Mouse (Mus musculus) forebrain, embryonic 12.5 days (tissue): ENCODE data around the gene Utrn. TPM values are rescaled to one million over a fixed set of nuclear protein-coding genes. Genes with fewer than 3 reads are reported as not detected.

Source experiments
- ATAC-seq: fragments of 200-750 bp; cut with Nextera tagmentation; 2 replicates; pipeline ENCODE4 v1.8.0; 2017; ENCODE audit warnings: moderate TSS enrichment; ENCODE audit not compliant: low FRiP score
- H3K27ac ChIP-seq: fragments of 300-500 bp; sonication (generic); 2 replicates; pipeline ENCODE4 v1.5.1; 2016; ENCODE audit warnings: mild to moderate bottlenecking
- H3K27me3 ChIP-seq: fragments of 300-500 bp; sonication (generic); 2 replicates; pipeline ENCODE4 v1.6.1; 2016; ENCODE audit warnings: mild to moderate bottlenecking
- H3K36me3 ChIP-seq: fragments of 300-500 bp; sonication (generic); replicated peaks from 2 replicates; pipeline ENCODE4 v1.6.1; 2016; ENCODE audit warnings: mild to moderate bottlenecking
- H3K4me1 ChIP-seq: fragments of 300-500 bp; sonication (generic); 2 replicates; pipeline ENCODE4 v1.6.1; 2016
- H3K4me2 ChIP-seq: fragments of 300-500 bp; sonication (generic); 2 replicates; pipeline ENCODE4 v1.6.1; 2016; ENCODE audit warnings: mild to moderate bottlenecking, moderate library complexity
- H3K4me3 ChIP-seq: fragments of 300-500 bp; sonication (generic); replicated peaks from 2 replicates; pipeline ENCODE4 v1.5.1; 2016; ENCODE audit warnings: mild to moderate bottlenecking
- H3K9ac ChIP-seq: fragments of 300-500 bp; sonication (generic); 2 replicates; pipeline ENCODE4 v1.6.1; 2016; ENCODE audit warnings: mild to moderate bottlenecking
- H3K9me3 ChIP-seq: fragments of 300-500 bp; sonication (generic); 2 replicates; pipeline ENCODE4 v1.6.1; 2016
- WGBS: fragments of 180-500 bp; shearing (Covaris S2); methylation state at CpG from one replicate; pipeline ENCODE4 v1.1.7; 2016; 5-methylcytosine and 5-hydroxymethylcytosine counted together
- polyA plus RNA-seq: library from polyadenylated mRNA; unstranded; fragments of >200 nt; fragmentation: Nextera tagmentation; extraction: Ambion mirVana; gene quantifications from 2 replicates; pipeline ENCODE4 v1.2.1, GENCODE M21; 2016

The Utrn gene
- polyA plus RNA-seq, 1 experiment from 2014 or later: 34.3 TPM

- Histone ChIP-seq H3K4me1 (peaks cover 42% of the 10 kb centered on the region), H3K36me3 (no peaks in the 10 kb centered on the region), H3K9me3 (no peaks in the 10 kb centered on the region), H3K27me3 (peaks cover 10% of the 10 kb centered on the region), H3K27ac (no peak overlapping the region), H3K4me2 (no peak overlapping the region), H3K9ac (no peak overlapping the region), H3K4me3 (no peak overlapping the region)
- no peak for ATAC-seq
- 38% methylated on average over 1 of the region's 1 CpGs for WGBS
These were observed 319.1 kb downstream of the Utrn start for GRCm38 (mm10) chr10:12549945-12550540.

- no peaks in the 10 kb centered on the region for H3K9me3 ChIP-seq
- WGBS: 17% methylated on average over 5 of the region's 5 CpGs
- peaks cover 40% of the 10 kb centered on the region for H3K4me1 ChIP-seq
- H3K27ac ChIP-seq: no peak overlapping the region
- H3K9ac ChIP-seq: no peak overlapping the region
- peaks cover 10% of the 10 kb centered on the region for H3K27me3 ChIP-seq
- no peak overlapping the region for H3K4me3 ChIP-seq
- ATAC-seq: no peak
- peak overlapping the region; percentile 60 for H3K4me2 ChIP-seq
- H3K36me3 ChIP-seq: no peaks in the 10 kb centered on the region
These were observed 319.9 kb downstream of the Utrn start for GRCm38 (mm10) chr10:12549261-12549660.

DNA sequence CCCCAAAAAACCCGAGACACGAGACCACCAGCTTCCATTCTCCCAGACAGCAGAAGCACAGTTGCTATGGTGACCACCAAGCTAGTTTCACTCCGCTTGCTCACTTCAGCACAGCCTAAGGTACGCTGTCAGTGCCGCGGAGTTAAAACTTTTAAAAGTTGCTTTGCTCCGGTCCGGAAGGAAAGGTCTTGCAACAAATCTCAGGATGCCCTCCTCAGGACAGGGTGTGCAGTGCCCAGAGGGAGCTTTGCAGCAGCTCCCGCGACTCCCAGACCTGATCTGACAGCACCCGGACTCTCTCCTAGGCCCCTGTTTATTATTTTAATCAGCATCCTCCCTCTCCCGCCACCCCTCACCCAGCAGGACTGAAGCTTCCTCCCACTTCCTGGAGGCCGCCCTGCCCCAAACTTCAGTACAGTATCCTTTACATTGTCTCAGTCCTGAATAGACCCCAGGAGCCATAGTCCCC lies 320.5 kb downstream of the Utrn start:
- Histone ChIP-seq H3K4me3 (peak overlapping the region; percentile 33), H3K4me1 (peaks cover 36% of the 10 kb centered on the region), H3K9me3 (no peaks in the 10 kb centered on the region), H3K4me2 (peak overlapping the region; percentile 60), H3K27ac (no peak overlapping the region), H3K36me3 (no peaks in the 10 kb centered on the region), H3K27me3 (peaks cover 10% of the 10 kb centered on the region), H3K9ac (peak overlapping the region; percentile 42; the same call in 1 of the 2 replicates)
- WGBS: under 1% methylated on average over 12 of the region's 13 CpGs
- peak; percentile 75 for ATAC-seq

DNA sequence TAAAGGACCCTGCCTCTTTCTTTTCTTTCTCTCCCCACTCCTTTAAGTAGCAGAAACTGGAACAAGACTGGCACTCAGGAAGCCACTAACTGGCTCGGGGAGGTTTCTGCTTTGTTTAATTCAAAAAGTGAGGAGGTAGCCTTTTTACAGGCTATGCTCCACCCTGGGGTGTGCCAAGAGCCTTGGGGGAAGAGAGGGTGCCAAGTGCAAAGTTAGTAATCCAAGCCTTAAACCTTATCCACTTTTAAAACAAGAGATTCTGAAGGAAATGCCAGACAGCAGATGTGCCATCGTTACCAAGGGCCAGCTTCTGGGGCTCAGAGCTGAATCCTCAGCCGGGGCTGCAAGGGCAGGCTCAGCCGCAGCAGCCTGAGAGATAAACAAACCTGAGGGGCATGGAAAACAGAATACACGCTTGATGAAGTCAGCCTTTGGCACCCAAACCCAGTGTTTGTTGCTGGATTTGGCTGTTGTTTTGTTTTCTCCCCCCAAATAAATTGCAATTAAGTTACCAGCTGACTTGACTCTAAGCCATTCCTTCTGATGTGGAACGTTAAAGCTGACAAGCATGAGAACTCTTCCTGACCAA lies 322.0 kb downstream of the Utrn start:
- Histone ChIP-seq H3K27ac (no peak overlapping the region), H3K4me2 (peak overlapping the region; percentile 15; the same call in 1 of the 2 replicates), H3K9me3 (no peaks in the 10 kb centered on the region), H3K27me3 (peaks cover 10% of the 10 kb centered on the region), H3K9ac (no peak overlapping the region), H3K36me3 (no peaks in the 10 kb centered on the region), H3K4me3 (no peak overlapping the region), H3K4me1 (peaks cover 25% of the 10 kb centered on the region)
- no peak for ATAC-seq
- WGBS: 35% methylated on average over 6 of the region's 6 CpGs

DNA sequence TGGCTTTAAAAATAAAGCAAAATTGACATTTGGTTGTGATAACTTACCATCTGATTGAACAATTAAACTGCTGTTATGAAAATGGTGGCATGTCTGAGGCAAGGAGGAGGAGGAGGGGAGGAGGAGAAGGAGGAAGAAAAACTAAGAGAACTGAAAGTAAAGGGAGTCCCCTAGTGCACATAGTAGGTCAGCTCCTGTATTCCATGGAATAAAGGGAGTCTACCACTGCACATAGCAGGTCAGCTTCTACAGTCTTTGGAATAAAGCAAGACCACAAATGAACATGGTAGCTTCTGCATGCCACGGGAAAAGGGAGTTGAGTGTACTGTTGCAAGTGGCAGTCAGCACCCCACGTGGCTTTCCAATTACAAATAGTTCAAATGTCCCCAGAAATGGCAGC lies 323.7 kb downstream of the Utrn start:
- Histone ChIP-seq H3K27me3 (peaks cover 6% of the 10 kb centered on the region), H3K9me3 (no peaks in the 10 kb centered on the region), H3K4me1 (peaks cover 20% of the 10 kb centered on the region), H3K4me2 (no peak overlapping the region), H3K27ac (no peak overlapping the region), H3K9ac (no peak overlapping the region), H3K36me3 (no peaks in the 10 kb centered on the region), H3K4me3 (no peak overlapping the region)
- 79% methylated on average over 2 of the region's 2 CpGs for WGBS
- no peak for ATAC-seq

- Histone ChIP-seq H3K4me3 (no peak overlapping the region), H3K36me3 (no peaks in the 10 kb centered on the region), H3K4me2 (no peak overlapping the region), H3K27ac (no peak overlapping the region), H3K9ac (no peak overlapping the region), H3K9me3 (no peaks in the 10 kb centered on the region), H3K4me1 (no peaks in the 10 kb centered on the region), H3K27me3 (no peaks in the 10 kb centered on the region)
- ATAC-seq: no peak
- 78% methylated on average over 1 of the region's 1 CpGs for WGBS
These were observed 327.4 kb downstream of the Utrn start for GRCm38 (mm10) chr10:12541757-12542156.

GRCm38 (mm10) chr10:12535272-12535671 lies 333.9 kb downstream of the Utrn start:
- Histone ChIP-seq H3K27ac (no peak overlapping the region), H3K4me3 (no peak overlapping the region), H3K9me3 (no peaks in the 10 kb centered on the region), H3K27me3 (no peaks in the 10 kb centered on the region), H3K9ac (no peak overlapping the region), H3K4me2 (no peak overlapping the region), H3K4me1 (no peaks in the 10 kb centered on the region), H3K36me3 (no peaks in the 10 kb centered on the region)
- WGBS: 88% methylated on average over 1 of the region's 1 CpGs
- no peak for ATAC-seq

GRCm38 (mm10) chr10:12534801-12535200 lies 334.4 kb downstream of the Utrn start:
- H3K4me1 ChIP-seq: no peaks in the 10 kb centered on the region
- H3K9me3 ChIP-seq: no peaks in the 10 kb centered on the region
- no peak for ATAC-seq
- H3K9ac ChIP-seq: no peak overlapping the region
- H3K4me2 ChIP-seq: no peak overlapping the region
- H3K4me3 ChIP-seq: no peak overlapping the region
- H3K27ac ChIP-seq: no peak overlapping the region
- no peaks in the 10 kb centered on the region for H3K27me3 ChIP-seq
- WGBS: 73% methylated on average over 3 of the region's 3 CpGs
- no peaks in the 10 kb centered on the region for H3K36me3 ChIP-seq

DNA sequence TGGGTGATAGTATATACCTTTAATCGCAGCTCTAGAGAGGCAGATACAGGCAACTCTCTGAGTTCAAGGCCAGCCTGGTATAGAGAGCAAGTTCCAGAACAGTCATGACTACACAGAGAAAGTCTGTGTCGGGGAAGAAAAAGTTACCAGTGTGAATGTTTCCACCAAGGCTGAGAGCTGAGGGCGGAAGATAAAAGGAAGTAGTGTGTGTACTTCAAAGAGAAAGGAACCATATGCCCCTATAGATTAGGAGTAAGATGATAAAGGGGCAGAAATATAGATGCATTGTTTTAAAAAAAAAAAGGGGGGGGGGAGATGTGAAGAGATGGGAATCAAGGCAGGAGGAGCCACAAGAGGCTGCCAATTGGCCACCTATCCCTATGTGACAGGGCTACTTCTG lies 334.9 kb downstream of the Utrn start:
- Histone ChIP-seq H3K4me1 (no peaks in the 10 kb centered on the region), H3K4me2 (no peak overlapping the region), H3K36me3 (no peaks in the 10 kb centered on the region), H3K9ac (no peak overlapping the region), H3K27me3 (no peaks in the 10 kb centered on the region), H3K27ac (no peak overlapping the region), H3K9me3 (no peaks in the 10 kb centered on the region), H3K4me3 (no peak overlapping the region)
- WGBS: 93% methylated on average over 3 of the region's 3 CpGs
- no peak for ATAC-seq

DNA sequence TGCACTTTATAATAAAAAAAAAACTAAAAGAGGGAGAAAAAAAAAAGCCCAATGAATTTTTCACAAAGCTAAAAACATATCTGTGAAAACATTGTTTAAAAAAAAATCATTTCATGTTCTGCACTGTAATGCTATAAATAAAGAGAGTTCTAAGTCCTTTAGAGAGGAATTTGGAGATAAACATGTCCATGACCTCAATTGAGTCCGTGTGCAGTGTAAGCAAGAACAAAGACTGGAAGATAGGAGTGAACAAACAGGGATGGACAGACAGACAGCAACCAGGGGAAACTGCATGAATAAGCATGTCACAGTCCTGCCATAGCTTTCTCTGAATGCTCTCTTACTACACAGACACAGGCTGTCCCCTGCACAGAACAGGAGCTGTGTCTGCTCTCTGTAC lies 347.1 kb downstream of the Utrn start:
- Histone ChIP-seq H3K36me3 (no peaks in the 10 kb centered on the region), H3K4me2 (no peak overlapping the region), H3K9me3 (no peaks in the 10 kb centered on the region), H3K4me1 (no peaks in the 10 kb centered on the region), H3K27me3 (no peaks in the 10 kb centered on the region), H3K4me3 (no peak overlapping the region), H3K27ac (no peak overlapping the region), H3K9ac (no peak overlapping the region)
- WGBS: 71% methylated on average over 1 of the region's 1 CpGs
- no peak for ATAC-seq

GRCm38 (mm10) chr10:12518162-12518561 lies 351.0 kb downstream of the Utrn start:
- Histone ChIP-seq H3K4me1 (no peaks in the 10 kb centered on the region), H3K9me3 (no peaks in the 10 kb centered on the region), H3K27ac (no peak overlapping the region), H3K27me3 (no peaks in the 10 kb centered on the region), H3K36me3 (no peaks in the 10 kb centered on the region), H3K4me3 (no peak overlapping the region), H3K4me2 (no peak overlapping the region), H3K9ac (no peak overlapping the region)
- WGBS: 90% methylated on average over 3 of the region's 3 CpGs
- ATAC-seq: no peak

- no peaks in the 10 kb centered on the region for H3K27me3 ChIP-seq
- no peak overlapping the region for H3K9ac ChIP-seq
- H3K36me3 ChIP-seq: no peaks in the 10 kb centered on the region
- H3K27ac ChIP-seq: no peak overlapping the region
- no peak overlapping the region for H3K4me2 ChIP-seq
- H3K9me3 ChIP-seq: no peaks in the 10 kb centered on the region
- H3K4me1 ChIP-seq: no peaks in the 10 kb centered on the region
- ATAC-seq: no peak
- no peak overlapping the region for H3K4me3 ChIP-seq
- 89% methylated on average over 7 of the region's 7 CpGs for WGBS
These were observed 363.6 kb downstream of the Utrn start for GRCm38 (mm10) chr10:12505568-12505967.

- no peak overlapping the region for H3K4me2 ChIP-seq
- no peaks in the 10 kb centered on the region for H3K4me1 ChIP-seq
- 90% methylated on average over 5 of the region's 5 CpGs for WGBS
- H3K27me3 ChIP-seq: no peaks in the 10 kb centered on the region
- no peaks in the 10 kb centered on the region for H3K36me3 ChIP-seq
- H3K9ac ChIP-seq: no peak overlapping the region
- no peak for ATAC-seq
- H3K4me3 ChIP-seq: no peak overlapping the region
- no peaks in the 10 kb centered on the region for H3K9me3 ChIP-seq
- no peak overlapping the region for H3K27ac ChIP-seq
These were observed 368.7 kb downstream of the Utrn start for GRCm38 (mm10) chr10:12500489-12500888.
